Mouse (Mus musculus) ES-Bruce4 (cell line): ENCODE measurements around the gene Oosp2.

ENCODE experiments used
- CTCF ChIP-seq: IDR thresholded peaks from one replicate; pipeline ENCODE4 v1.8.1; 2011; ENCODE audit warnings: low read depth, low read length
- EP300 ChIP-seq: IDR thresholded peaks from 2 replicates; pipeline ENCODE4 v1.6.1; 2011; ENCODE audit warnings: low read depth, low read length; ENCODE audit not compliant: insufficient read depth
- POLR2A ChIP-seq: IDR thresholded peaks from one replicate; pipeline ENCODE4 v1.8.1; 2011; ENCODE audit warnings: low read length; ENCODE audit not compliant: insufficient read depth

DNA sequence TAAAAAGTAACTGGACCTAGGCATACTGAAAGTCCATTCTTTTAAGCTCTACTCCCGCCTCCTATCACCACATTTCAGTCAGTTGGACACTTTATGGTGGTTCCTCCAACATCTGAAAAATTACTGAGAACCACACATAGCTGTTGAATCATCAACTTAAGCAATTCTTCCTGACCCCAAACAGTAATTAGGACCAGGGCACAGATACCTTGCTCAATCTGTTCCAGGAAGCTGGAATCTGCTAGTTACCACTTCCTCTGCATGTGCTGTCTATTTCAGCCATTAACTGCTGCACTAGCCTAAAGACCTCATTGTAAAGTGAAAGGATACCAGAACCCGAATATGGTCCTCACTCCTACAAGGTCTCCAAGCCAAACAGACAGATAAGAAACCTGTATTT is 1.2 kb downstream of the Oosp2 start:
- TF ChIP-seq CTCF (no peak), EP300 (no peak), POLR2A (no peak)
